Mouse (Mus musculus) heart, embryonic 11.5 days (tissue): ENCODE data around the gene Smc3. TPM values are rescaled to one million over a fixed set of nuclear protein-coding genes. Genes with fewer than 3 reads are reported as not detected.
"Not testable (repeated sequence)": the region's sequence is repeated elsewhere in the genome, so short reads cannot be mapped to it uniquely, and the experiment has no call there.

Source experiments
- ATAC-seq: fragments of 200-750 bp; cut with Nextera tagmentation; replicated peaks from 2 replicates; pipeline ENCODE4 v1.8.0; 2017; ENCODE audit warnings: moderate library complexity; ENCODE audit not compliant: insufficient number of reproducible peaks, low FRiP score, low TSS enrichment
- H3K27ac ChIP-seq: fragments of 300-500 bp; sonication (generic); 2 replicates; pipeline ENCODE4 v1.5.1; 2014; ENCODE audit warnings: mild to moderate bottlenecking, low read depth, low read length
- H3K27me3 ChIP-seq: fragments of 300-500 bp; sonication (generic); 2 replicates; pipeline ENCODE4 v1.6.1; 2014; ENCODE audit warnings: mild to moderate bottlenecking, low read length, mixed read lengths; ENCODE audit not compliant: control insufficient read depth, insufficient read depth
- H3K36me3 ChIP-seq: fragments of 300-500 bp; sonication (generic); 2 replicates; pipeline ENCODE4 v1.6.1; 2014; ENCODE audit warnings: mild to moderate bottlenecking, low read length, moderate library complexity, mixed read lengths; ENCODE audit not compliant: control insufficient read depth, insufficient read depth
- H3K4me1 ChIP-seq: fragments of 300-500 bp; sonication (generic); 2 replicates; pipeline ENCODE4 v1.6.1; 2014; ENCODE audit warnings: low read length; ENCODE audit not compliant: control insufficient read depth, insufficient read depth
- H3K4me2 ChIP-seq: fragments of 300-500 bp; sonication (generic); 2 replicates; pipeline ENCODE4 v1.6.1; 2014; ENCODE audit warnings: mild to moderate bottlenecking, moderate library complexity
- H3K4me3 ChIP-seq: fragments of 300-500 bp; sonication (generic); 2 replicates; pipeline ENCODE4 v1.5.1; 2014; ENCODE audit warnings: low read depth, low read length
- H3K9ac ChIP-seq: fragments of 300-500 bp; sonication (generic); 2 replicates; pipeline ENCODE4 v1.6.1; 2014; ENCODE audit warnings: mild to moderate bottlenecking, low read depth, low read length, moderate library complexity
- H3K9me3 ChIP-seq: fragments of 300-500 bp; sonication (generic); replicated peaks from 2 replicates; pipeline ENCODE4 v1.6.1; 2016; ENCODE audit warnings: low read length; ENCODE audit not compliant: control insufficient read depth
- WGBS: fragments of 180-500 bp; shearing (Covaris S2); extraction: QIAGEN DNeasy Blood & Tissue Kit; methylation state at CpG from one replicate; pipeline ENCODE4 v1.1.7; 2014; ENCODE audit not compliant: insufficient replicate concordance; 5-methylcytosine and 5-hydroxymethylcytosine counted together
- polyA plus RNA-seq: library from polyadenylated mRNA; unstranded; fragments of >200 nt; fragmentation: Nextera tagmentation; extraction: Ambion mirVana; gene quantifications from 2 replicates; pipeline ENCODE4 v1.2.1, GENCODE M21; 2014

Smc3 gene
- polyA plus RNA-seq, 1 experiment from 2014 or later, result 56.0 TPM

DNA sequence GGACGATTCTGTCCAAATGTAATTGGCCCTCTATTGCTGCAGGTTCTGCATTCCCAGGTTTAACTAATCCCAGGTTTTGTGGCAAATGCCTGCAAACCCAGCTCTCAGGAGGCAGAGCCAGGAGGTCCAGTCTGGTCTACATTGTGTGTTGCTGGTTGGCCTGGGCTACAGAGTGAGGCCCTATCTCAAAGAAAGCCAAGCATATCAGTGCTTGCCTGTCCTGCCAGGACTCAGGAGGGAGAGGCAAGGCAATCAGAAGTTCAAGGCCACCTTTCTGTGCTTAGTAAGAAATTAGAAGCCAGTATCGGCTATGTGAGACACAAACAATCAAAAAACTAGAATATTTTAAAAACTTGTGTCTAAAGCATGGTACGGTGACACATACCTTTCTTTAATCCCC lies 27.0 kb upstream of the Smc3 start:
- H3K27ac ChIP-seq, result no peak overlapping the region
- peaks cover 26% of the 10 kb centered on the region for H3K4me1 ChIP-seq
- no peak overlapping the region for H3K4me2 ChIP-seq
- H3K27me3 ChIP-seq, result no peaks in the 10 kb centered on the region
- no peaks in the 10 kb centered on the region for H3K9me3 ChIP-seq
- no peak for ATAC-seq
- H3K9ac ChIP-seq, result no peak overlapping the region
- 81% methylated on average over 3 of the region's 3 CpGs for WGBS
- H3K4me3 ChIP-seq, result no peak overlapping the region
- H3K36me3 ChIP-seq, result no peaks in the 10 kb centered on the region

DNA sequence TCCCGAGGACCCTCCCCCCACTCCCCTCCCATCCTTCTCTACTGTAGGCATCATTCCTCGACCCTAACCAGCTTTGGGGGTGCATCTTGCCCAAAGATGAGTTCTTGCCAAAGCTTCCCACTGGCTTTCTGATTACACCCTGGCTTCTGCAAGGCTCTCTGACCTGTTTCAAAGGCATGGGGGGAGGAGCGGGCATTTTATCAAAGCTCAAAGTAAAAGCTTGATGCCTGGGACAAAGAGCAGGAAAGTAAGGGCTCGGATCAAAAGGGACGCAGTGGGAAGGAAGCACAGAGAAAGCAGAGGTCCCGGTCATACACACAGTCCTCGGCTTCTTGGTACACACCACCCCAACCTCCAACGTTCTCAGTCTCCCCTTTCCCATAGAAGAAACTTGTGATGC lies 26.1 kb upstream of the Smc3 start:
- Histone ChIP-seq H3K9ac (no peak overlapping the region), H3K9me3 (no peaks in the 10 kb centered on the region), H3K4me3 (no peak overlapping the region), H3K27ac (no peak overlapping the region), H3K36me3 (no peaks in the 10 kb centered on the region), H3K4me2 (no peak overlapping the region), H3K27me3 (no peaks in the 10 kb centered on the region), H3K4me1 (peaks cover 26% of the 10 kb centered on the region)
- ATAC-seq, result no peak
- 54% methylated on average over 8 of the region's 8 CpGs for WGBS

GRCm38 (mm10) chr19:53574546-53574945 lies 25.7 kb upstream of the Smc3 start:
- no peak overlapping the region for H3K4me3 ChIP-seq
- H3K9ac ChIP-seq, result no peak overlapping the region
- 82% methylated on average over 7 of the region's 7 CpGs for WGBS
- H3K36me3 ChIP-seq, result no peaks in the 10 kb centered on the region
- H3K27ac ChIP-seq, result no peak overlapping the region
- no peak for ATAC-seq
- H3K9me3 ChIP-seq, result no peaks in the 10 kb centered on the region
- peaks cover 26% of the 10 kb centered on the region for H3K4me1 ChIP-seq
- no peak overlapping the region for H3K4me2 ChIP-seq
- no peaks in the 10 kb centered on the region for H3K27me3 ChIP-seq

GRCm38 (mm10) chr19:53575296-53576010 lies 24.7 kb upstream of the Smc3 start:
- 58% methylated on average over 4 of the region's 4 CpGs for WGBS
- no peaks in the 10 kb centered on the region for H3K27me3 ChIP-seq
- H3K4me1 ChIP-seq, result peaks cover 26% of the 10 kb centered on the region
- no peak overlapping the region for H3K27ac ChIP-seq
- H3K4me2 ChIP-seq, result no peak overlapping the region
- no peak overlapping the region for H3K9ac ChIP-seq
- no peak for ATAC-seq
- H3K4me3 ChIP-seq, result no peak overlapping the region
- no peaks in the 10 kb centered on the region for H3K36me3 ChIP-seq
- H3K9me3 ChIP-seq, result no peaks in the 10 kb centered on the region

GRCm38 (mm10) chr19:53576061-53576460 lies 24.1 kb upstream of the Smc3 start:
- Histone ChIP-seq H3K9me3 (no peaks in the 10 kb centered on the region), H3K9ac (no peak overlapping the region), H3K27ac (no peak overlapping the region), H3K4me1 (peaks cover 24% of the 10 kb centered on the region), H3K4me3 (no peak overlapping the region), H3K27me3 (no peaks in the 10 kb centered on the region), H3K36me3 (no peaks in the 10 kb centered on the region), H3K4me2 (no peak overlapping the region)
- whole genome bisulfite sequencing, result 52% methylated on average over 7 of the region's 7 CpGs
- no peak for ATAC-seq

GRCm38 (mm10) chr19:53577025-53577800 lies 23.0 kb upstream of the Smc3 start:
- Histone ChIP-seq H3K27me3 (no peaks in the 10 kb centered on the region), H3K9me3 (no peaks in the 10 kb centered on the region), H3K4me1 (peaks cover 14% of the 10 kb centered on the region), H3K4me2 (no peak overlapping the region), H3K9ac (no peak overlapping the region), H3K27ac (no peak overlapping the region), H3K36me3 (no peaks in the 10 kb centered on the region), H3K4me3 (no peak overlapping the region)
- ATAC-seq, result no peak
- 60% methylated on average over 11 of the region's 11 CpGs for WGBS

DNA sequence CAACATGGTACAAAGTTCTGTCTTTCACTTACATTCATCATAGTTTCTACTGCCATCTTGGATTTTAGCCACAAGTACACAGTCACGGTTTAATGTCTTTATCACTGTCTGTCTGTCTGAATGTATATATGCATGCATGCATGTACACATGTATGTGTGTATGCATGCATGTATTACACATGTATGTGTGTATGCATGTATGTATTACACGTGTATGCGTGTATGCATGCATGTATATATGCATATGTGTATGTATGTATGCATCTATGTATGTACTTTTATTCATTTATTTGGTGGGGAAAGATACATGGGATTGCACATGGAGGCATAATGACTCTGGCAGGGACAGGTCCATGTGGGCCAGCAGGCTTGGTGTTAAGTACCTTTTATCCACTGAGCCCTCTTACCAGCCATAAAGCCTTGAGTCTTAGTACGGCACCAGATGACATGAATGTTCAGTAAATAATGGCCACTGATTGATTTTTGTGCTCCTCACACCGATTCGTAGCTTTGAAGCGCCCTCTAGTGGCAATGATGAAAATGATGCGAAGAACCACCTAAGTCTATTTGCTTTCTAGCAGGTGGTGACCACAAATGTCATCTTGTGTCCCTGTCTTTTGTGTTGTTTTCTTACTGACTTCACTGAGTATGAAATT lies 21.5 kb upstream of the Smc3 start:
- no peaks in the 10 kb centered on the region for H3K27me3 ChIP-seq
- no peaks in the 10 kb centered on the region for H3K36me3 ChIP-seq
- no peak overlapping the region for H3K4me3 ChIP-seq
- H3K9ac ChIP-seq, result no peak overlapping the region
- H3K4me1 ChIP-seq, result peaks cover 14% of the 10 kb centered on the region
- no peak overlapping the region for H3K4me2 ChIP-seq
- WGBS, result 12% methylated on average over 8 of the region's 8 CpGs
- no peak overlapping the region for H3K27ac ChIP-seq
- peaks cover under 1% of the 10 kb centered on the region; the same call in 1 of the 2 replicates for H3K9me3 ChIP-seq
- ATAC-seq, result no peak

GRCm38 (mm10) chr19:53580271-53580670 lies 19.9 kb upstream of the Smc3 start:
- 81% methylated on average over 8 of the region's 8 CpGs for WGBS
- H3K9me3 ChIP-seq, result peaks cover 11% of the 10 kb centered on the region; the same call in 1 of the 2 replicates
- ATAC-seq, result not testable (repeated sequence)

More at GRCm38 (mm10) chr19:53580271-53580670, 19.9 kb upstream of the Smc3 start:
- H3K9ac ChIP-seq, H3K4me2 ChIP-seq, H3K4me1 ChIP-seq, H3K27ac ChIP-seq, H3K36me3 ChIP-seq, H3K4me3 ChIP-seq, H3K27me3 ChIP-seq: not testable (repeated sequence)
